Mouse (Mus musculus) adrenal gland, postnatal 4 days (tissue): ENCODE measurements around the gene Maml2. TPM values are rescaled to one million over a fixed set of nuclear protein-coding genes. Genes with fewer than 3 reads are reported as not detected.
"Not testable (repeated sequence)": the region's sequence is repeated elsewhere in the genome, so short reads cannot be mapped to it uniquely, and the experiment has no call there.

Source experiments
- DNase-seq, 2 experiments: peaks; one replicate each; pipeline ENCODE4 v3.0.0; 2021 to 2022; ENCODE audit warnings: low spot score in 2 of 2, mixed read lengths in 2 of 2
- microRNA-seq: library from miRNA; unstranded; fragments of <30 nt; microRNA quantifications from one replicate; pipeline ENCODE4 v1.2.0, GENCODE M21; 2021
- total RNA-seq, 2 experiments: library from RNA; stranded (reverse); gene quantifications; 2 replicates each; pipeline ENCODE4 v1.2.3; 2021

The Maml2 gene
- total RNA-seq, 2 experiments from 2014 or later: 11.5 to 14.1 TPM

GRCm38 (mm10) chr9:13704917-13705316 is 407.2 kb downstream of the Maml2 start:
- no peak for DNase-seq

GRCm38 (mm10) chr9:13707066-13707555 is 409.4 kb downstream of the Maml2 start:
- no peak for DNase-seq

GRCm38 (mm10) chr9:13709436-13709835 is 411.7 kb downstream of the Maml2 start:
- DNase-seq: no peak

- not testable (repeated sequence) for DNase-seq
Observed at GRCm38 (mm10) chr9:13715891-13716290, 418.1 kb downstream of the Maml2 start.

- DNase-seq: peak; percentile 17 to 48
Observed at GRCm38 (mm10) chr9:13716316-13717099, 418.8 kb downstream of the Maml2 start.

GRCm38 (mm10) chr9:13748404-13748797 is 450.6 kb downstream of the Maml2 start, which contains the start of gene Mtmr2:
Mtmr2 (plus strand) TSS chr9:13748410.
- no peak for DNase-seq

- DNase-seq: peak; percentile 89 to 93
Observed at GRCm38 (mm10) chr9:13748798-13749674, 451.3 kb downstream of the Maml2 start.

- no peak for DNase-seq
Observed at GRCm38 (mm10) chr9:13749675-13749998, 451.9 kb downstream of the Maml2 start.

- no peak for DNase-seq
Observed at GRCm38 (mm10) chr9:13752543-13752942, 454.8 kb downstream of the Maml2 start.

Small RNA genes within 50 kb of the gene (microRNA-seq; reads per million reads assigned to microRNA genes)
- not detected for gene Gm22643

Other genes starting within 250 kb of the Maml2 start
- 10 to 100 TPM; 10.8 to 11.1 TPM for gene Jrkl, start 52.1 kb upstream of the Maml2 start, total RNA-seq
- 10 to 100 TPM; 21.9 to 22.4 TPM for gene Ccdc82, start 51.0 kb upstream of the Maml2 start, total RNA-seq
- gene Gm17571, start 148.8 kb downstream of the Maml2 start, total RNA-seq: not detected